Mouse (Mus musculus) T-cell, adult 2 months (primary cell): ENCODE data around the gene Sds.

Experiments used
- DNase-seq: peaks from one replicate; pipeline ENCODE4 v3.0.0; 2022; ENCODE audit warnings: low spot score

Sds gene

GRCm38 (mm10) chr5:120476296-120476695, at the start of gene Sds:
TSS of gene Sds (plus strand) at chr5:120476526.
- DNase-seq: no peak

GRCm38 (mm10) chr5:120426572-120426971, 49.8 kb upstream of the Sds start:
- no peak for DNase-seq

- DNase-seq: no peak
These were observed 48.8 kb upstream of the Sds start for GRCm38 (mm10) chr5:120427451-120427938.

- DNase-seq: no peak
These were observed 48.0 kb upstream of the Sds start for GRCm38 (mm10) chr5:120428189-120428838.

- no peak for DNase-seq
These were observed 47.3 kb upstream of the Sds start for GRCm38 (mm10) chr5:120428990-120429389.

- no peak for DNase-seq
These were observed 46.6 kb upstream of the Sds start for GRCm38 (mm10) chr5:120429692-120430091.

GRCm38 (mm10) chr5:120431001-120431583, 45.2 kb upstream of the Sds start:
- no peak for DNase-seq

GRCm38 (mm10) chr5:120431649-120432485, 44.5 kb upstream of the Sds start, which contains the start of gene Lhx5:
TSS of gene Lhx5 (plus strand) at chr5:120431699.
- no peak for DNase-seq

- DNase-seq: no peak
These were observed 43.8 kb upstream of the Sds start for GRCm38 (mm10) chr5:120432486-120433015.

- DNase-seq: no peak
These were observed 43.1 kb upstream of the Sds start for GRCm38 (mm10) chr5:120433135-120433760.

GRCm38 (mm10) chr5:120434231-120434735, 42.0 kb upstream of the Sds start:
- no peak for DNase-seq

GRCm38 (mm10) chr5:120435006-120435681, 41.2 kb upstream of the Sds start:
- DNase-seq: no peak

GRCm38 (mm10) chr5:120435731-120436501, 40.4 kb upstream of the Sds start:
- no peak for DNase-seq

- DNase-seq: no peak
These were observed 39.3 kb upstream of the Sds start for GRCm38 (mm10) chr5:120436885-120437495.

GRCm38 (mm10) chr5:120437539-120437938, 38.8 kb upstream of the Sds start:
- DNase-seq: no peak

- DNase-seq: no peak
These were observed 38.3 kb upstream of the Sds start for GRCm38 (mm10) chr5:120437986-120438385.

- DNase-seq: no peak
These were observed 37.9 kb upstream of the Sds start for GRCm38 (mm10) chr5:120438469-120438868.

- no peak for DNase-seq
These were observed 37.2 kb upstream of the Sds start for GRCm38 (mm10) chr5:120438991-120439710.
